Mouse (Mus musculus) embryo, embryonic 11.5 days (tissue): ENCODE data around the gene Kcnc3.

Experiments
- DNase-seq: peaks from one replicate; pipeline ENCODE4 v3.0.0-alpha.2; 2012; ENCODE audit warnings: low read depth, low spot score

Gene Kcnc3

DNA sequence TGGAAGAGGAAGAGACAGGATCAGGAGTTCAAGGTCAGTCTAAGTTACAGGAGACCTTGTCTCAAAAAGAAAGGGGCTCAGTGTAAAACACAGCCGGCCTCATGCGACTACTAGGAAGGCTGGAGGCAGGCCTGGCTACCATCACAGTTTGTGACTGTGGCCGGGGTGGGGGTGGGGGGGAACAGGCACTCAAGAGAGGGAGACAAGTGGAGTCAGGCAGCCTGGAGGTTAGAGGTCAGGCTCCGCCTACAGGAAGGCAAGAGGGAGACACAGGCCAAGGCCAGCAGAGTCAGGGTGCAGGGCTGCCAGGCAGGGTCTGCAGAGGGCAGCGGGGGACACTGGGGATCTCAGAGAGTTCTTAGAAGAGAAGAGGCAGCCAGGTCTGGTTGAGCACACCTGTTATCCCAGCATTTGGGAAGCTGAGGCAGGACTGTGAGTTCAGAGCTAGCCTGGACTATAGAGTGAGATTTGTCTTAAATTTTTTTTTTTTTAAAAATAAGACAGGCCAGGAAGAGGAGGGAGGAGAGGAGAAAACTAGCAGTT is 6.6 kb downstream of the Kcnc3 start:
- DNase-seq, result no peak

GRCm38 (mm10) chr7:44597666-44598065 is 7.2 kb downstream of the Kcnc3 start:
- DNase-seq, result no peak

- DNase-seq, result no peak
These were observed 7.9 kb downstream of the Kcnc3 start for GRCm38 (mm10) chr7:44598336-44598735.

DNA sequence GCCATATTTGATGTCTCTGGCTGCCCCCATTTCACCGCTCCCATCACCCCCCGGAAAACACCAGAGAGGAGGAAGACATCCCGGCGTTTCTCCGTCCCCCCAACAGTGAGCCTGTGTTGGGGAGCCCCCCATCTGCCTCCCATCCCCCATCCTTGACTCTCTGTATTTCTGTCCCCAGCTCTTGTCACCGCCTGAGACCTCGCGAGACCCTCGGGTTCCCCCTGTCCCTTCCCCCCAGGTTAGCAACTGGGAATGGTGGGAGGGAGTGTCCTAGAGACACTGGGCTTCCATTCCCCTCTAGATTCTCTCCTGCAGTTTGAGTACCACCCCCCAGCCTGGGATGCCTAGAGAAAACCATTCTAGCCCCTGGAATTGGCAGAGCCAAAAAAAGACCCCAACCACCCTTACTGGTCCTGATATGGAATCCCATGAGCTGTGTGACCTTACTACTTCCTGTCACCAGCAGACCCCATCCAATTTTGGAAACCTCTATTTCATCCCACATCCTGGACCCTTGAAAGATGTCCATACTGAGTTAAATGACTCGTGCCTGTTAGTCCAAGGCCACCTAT is 10.3 kb downstream of the Kcnc3 start:
- no peak for DNase-seq

GRCm38 (mm10) chr7:44601646-44602045 is 11.2 kb downstream of the Kcnc3 start:
- DNase-seq, result no peak

DNA sequence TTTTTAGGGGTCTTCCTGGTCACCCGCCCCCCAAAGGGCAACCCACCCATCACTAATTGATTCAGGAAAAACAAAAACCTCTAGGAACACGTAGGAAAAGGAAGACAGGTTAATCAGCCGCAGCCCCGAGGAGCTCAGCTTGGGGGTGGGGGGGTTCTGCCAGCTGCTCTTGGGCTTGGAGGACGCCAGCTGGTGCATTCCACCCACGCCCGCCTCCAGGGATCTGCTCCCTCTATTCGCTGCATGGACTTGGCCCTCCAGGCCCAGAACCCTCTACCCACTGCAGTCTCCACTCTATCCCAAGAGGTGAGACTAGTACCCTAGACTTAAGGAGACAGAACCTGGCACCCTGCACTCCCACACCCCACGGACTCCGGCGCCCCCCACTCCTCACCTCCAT is 12.0 kb downstream of the Kcnc3 start:
- no peak for DNase-seq

DNA sequence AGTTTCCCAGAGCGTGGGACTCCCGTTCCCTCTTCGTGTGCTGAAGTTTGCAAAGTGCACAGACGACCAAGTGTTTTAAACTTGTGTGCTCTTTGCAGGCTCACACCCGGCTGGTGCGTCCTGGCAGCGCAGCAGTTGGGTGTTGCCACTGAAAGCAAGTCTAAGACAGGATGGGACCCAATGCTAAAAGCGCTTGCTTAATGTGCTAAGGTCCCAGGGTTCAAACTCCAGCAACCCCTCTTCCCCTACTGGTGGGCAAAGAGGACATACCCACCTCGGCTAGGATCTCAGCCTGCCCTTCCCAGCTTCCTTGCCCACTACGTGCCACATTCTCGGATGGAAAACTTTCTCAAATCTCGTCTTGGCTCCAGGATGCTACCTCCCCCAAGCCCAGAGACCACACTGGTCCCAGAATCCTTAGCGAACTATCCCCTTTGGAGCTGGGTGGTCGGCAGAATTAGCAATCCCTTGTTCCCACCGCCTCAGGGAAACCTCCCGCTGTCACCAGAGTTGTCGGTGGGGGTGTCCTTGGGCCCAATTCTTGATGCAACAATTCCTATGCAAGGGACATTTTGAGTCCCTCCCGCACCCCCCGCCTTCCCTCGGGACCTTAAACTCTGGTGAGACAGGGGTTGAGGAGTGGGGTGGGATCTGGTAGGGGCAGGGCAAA is 12.9 kb downstream of the Kcnc3 start:
- DNase-seq, result no peak

- DNase-seq, result peak; percentile 58
These were observed 13.7 kb downstream of the Kcnc3 start for GRCm38 (mm10) chr7:44604139-44604606.

DNA sequence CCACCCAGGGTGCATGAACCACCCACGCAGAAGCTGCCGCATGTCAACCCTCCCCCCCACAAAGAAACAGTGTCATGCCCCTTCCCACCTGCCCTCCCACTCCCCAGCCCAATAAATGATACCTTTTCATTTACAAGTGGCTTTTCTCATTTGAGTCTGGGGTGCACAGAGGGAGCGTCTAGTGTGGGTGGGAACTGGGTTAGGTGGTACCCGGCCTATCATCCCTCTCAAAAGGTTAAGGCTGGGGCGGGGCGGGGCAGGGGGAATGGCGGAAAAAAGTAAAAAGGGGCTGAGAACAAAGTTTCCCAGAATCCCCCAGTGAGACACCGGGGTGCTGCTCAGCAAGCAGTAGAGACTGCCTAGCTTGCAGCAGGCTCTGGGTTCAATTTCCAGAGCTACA is 14.2 kb downstream of the Kcnc3 start:
- DNase-seq, result no peak

DNA sequence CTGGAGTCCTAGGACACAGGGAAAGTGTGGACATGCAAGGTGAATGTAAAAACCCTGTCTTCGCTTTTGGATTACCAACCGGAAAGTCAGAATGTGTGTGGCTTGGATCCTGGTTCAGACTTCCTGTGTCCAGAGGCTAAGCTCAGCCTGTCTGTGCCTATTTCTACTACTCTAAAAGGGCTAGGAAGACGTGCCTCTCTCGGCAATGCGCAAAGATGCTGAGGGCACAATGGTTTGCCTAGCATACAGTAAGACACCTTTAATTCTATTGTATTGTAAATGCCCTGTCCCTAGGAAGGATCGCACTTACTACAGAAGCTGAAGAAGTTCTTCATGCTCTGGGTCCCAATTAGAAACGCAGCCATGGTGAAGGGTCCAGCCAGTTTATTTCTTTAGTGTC is 15.0 kb downstream of the Kcnc3 start:
- DNase-seq, result no peak

DNA sequence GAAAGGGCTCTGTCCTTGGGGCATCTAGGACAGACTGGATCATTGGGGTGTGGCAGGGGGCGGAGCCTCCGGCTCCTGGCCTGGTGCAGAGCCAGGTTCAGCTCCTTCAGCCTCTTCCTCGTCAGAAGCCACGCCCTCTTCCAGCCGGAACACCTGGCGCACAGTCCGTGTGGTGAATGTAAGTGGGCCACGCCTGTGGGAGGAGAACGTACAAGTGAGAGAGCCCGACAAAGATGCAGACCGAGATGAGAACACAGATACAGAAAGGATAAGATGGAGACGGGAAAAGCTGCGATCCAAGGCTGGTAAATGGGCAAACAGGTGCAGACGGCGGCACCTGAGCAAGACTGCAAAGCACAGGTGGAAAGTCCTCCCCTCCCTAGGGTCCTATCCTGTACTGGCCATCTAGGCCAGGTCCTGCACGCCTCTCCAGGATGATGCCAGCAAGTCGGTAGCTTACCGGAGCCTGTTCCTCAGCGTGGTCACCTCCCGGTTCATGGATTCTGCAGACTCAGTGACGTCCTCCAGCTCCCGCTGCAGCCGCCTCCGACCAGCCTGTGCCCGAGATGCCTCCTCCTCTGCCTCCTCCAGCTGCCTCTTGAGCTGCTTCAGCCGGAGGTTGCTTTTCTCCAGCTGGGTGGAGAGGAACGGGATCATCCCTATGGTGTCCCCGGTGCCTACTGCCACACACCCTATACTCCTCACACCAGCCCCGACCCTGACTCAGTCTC is 15.9 kb downstream of the Kcnc3 start:
- DNase-seq, result no peak

- DNase-seq, result no peak
These were observed 21.7 kb downstream of the Kcnc3 start for GRCm38 (mm10) chr7:44612192-44612591.

DNA sequence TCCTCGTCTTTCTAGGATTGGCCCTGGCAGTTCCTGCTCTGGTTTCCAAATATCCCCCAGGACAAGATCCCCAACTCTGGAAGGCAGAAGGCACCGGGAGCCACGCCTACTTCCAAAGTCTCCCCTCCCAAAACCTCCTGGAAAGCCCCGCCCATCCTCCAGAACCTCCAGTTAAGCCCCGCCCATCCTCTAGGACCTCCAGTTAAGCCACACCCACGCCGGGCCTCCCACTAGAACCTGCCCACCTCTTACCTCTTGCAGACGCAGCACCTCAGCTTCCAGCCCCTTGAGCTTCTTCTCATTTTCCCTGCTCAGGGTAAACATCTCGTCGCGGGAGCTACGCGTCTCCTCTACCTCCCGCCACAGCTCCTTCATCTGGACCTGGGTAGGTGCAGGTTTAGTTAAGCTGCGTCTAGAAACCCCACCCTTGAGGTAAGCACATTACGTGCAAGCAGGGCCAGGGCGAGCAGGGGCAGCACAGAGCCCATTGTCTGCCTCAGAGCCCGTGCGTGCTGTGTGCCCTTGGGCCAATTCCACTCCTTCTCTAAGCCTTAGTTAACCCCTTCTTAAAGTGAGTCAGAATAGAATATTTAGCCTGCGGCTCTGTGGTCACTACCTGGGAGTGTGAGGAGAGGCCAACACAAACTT is 23.7 kb downstream of the Kcnc3 start:
- DNase-seq, result no peak

- DNase-seq, result no peak
These were observed 24.8 kb downstream of the Kcnc3 start for GRCm38 (mm10) chr7:44615309-44615708.

DNA sequence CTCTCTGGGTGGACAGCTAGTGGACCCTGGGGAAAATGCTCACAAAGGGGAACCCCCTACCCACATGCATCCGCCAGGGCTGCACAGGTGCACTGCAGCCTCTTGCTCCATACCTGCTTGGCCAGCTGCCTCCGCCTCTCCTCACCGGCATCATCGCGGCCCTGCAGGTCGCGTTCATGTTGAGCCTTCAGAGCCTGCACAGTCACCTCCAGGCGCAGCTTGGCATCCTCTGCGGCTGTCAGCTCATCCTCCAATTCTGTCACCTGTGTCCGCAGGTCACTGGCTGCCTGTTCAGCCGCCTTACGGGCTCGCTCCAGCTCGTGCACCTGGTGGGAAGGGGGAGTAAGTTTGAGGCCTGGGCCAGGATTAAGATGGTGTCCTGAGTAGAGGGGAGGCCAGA is 25.5 kb downstream of the Kcnc3 start:
- no peak for DNase-seq

DNA sequence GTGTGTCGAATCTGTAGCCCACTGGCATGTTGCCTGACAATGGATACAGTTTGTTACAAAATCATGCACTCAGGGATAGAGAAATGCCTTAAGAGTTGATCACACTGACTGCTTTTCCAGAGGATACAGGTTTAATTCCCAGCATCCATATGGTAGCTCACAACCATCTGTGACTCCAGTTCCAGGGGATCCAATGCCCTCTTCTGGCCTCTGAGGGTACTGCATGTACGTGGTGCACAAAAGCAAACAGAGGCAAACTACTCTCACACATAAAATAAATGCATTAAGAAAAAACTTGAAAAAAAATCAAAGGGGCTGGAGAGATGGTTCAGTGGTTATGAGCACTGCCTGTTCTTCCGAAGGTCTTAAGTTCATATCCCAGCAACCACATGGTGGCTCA is 26.6 kb downstream of the Kcnc3 start:
- no peak for DNase-seq

DNA sequence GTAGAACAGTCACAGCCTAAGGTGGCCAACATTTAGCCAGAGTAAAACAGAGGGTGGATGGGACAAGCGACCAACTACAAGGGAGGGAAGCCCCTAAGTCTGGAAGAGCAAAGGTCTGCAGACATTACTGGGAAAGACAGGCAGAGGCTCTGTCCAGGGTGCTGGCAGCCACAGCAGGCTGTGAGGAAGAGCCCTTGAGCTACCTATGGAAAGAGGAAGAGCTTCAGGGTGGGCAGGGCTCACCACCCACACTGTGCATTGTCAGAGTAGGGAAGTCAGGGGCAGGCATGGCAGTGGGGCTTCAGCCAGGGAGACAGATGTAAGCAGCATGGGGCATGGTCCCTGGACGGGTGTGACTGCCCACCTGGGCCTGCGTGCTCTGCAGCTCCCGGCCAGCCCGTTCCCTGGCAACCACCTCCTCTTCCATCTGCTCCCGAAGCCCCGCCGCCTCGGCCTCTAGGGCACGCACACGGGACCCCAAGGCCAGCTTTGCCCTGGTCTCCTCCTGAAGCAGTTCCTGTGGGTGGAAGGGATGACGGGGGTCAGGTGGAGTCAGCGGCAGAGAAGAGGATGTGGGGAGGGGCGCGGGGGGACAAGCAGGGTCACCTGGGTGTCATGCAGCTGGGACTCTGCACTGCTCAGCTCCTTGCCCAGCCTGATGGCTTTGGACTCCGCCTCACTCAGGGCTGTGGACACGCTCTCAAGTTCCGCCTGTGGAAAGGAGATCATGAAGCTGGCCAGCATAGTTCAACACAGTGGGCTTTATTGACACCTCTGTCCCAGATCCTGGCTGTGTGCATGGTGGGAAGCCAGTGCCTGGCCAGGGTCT is 33.5 kb downstream of the Kcnc3 start:
- DNase-seq, result no peak

DNA sequence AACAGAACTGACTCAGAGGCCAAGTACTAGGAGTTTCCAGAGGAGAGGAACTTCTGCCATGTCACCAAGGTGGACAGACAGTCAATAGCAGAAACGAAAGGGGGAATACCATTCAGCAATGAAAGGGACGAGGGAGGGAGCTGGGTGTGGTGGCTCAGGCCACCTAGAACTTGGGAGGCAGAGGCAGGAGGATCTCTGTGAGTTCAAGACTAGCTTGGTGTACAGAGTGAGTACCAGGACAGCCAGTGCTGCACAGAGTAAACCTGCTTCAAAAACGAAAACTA is 34.0 kb downstream of the Kcnc3 start:
- DNase-seq, result no peak

DNA sequence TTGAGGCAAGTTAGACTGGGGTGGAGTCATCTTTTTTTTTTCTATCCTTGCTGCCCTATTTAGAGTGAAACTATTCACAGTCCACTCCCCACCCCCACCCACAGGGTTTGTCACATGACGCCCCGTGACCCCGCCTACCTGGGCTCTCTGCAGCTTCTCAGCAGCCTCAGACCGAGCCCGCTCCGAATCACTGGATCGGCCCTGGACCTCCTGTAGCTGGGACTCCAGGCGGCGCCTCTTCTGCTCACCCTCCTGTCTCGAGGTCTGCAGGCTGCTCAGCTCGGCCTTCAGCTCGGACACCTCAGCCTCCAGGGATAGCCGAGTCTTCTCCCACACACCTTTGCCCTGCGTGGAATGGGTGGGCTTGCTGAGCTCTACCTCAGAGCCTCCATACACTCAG is 34.4 kb downstream of the Kcnc3 start:
- no peak for DNase-seq

GRCm38 (mm10) chr7:44625241-44626067 is 35.0 kb downstream of the Kcnc3 start:
- no peak for DNase-seq

- DNase-seq, result no peak
These were observed 35.6 kb downstream of the Kcnc3 start for GRCm38 (mm10) chr7:44626068-44626385.
